Mouse (Mus musculus) brain, adult 2 months (tissue): ENCODE measurements around the gene Mef2c.

Experiments
- DNase-seq: peaks from one replicate; pipeline ENCODE4 v3.0.0; 2011; ENCODE audit warnings: low read depth, low spot score

Gene Mef2c

DNA sequence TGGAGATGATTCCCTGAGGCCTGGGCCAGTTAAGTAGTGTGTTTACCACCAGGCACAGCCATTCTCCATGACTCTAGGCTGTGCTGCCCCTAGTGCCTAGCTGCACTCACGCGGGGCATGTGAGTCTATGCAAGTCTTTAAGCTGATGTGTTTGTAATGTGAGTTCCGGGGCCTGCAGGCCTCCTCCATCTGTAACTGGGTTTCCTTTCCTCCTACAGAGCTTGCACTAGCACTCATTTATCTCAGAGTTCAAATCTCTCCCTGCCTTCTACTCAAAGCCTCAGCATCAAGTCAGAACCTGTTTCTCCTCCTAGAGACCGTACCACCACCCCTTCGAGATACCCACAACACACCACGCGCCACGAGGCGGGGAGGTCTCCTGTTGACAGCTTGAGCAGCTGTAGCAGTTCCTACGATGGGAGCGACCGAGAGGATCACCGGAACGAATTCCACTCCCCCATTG is 158.3 kb downstream of the Mef2c start:
- peak; percentile 63 for DNase-seq

DNA sequence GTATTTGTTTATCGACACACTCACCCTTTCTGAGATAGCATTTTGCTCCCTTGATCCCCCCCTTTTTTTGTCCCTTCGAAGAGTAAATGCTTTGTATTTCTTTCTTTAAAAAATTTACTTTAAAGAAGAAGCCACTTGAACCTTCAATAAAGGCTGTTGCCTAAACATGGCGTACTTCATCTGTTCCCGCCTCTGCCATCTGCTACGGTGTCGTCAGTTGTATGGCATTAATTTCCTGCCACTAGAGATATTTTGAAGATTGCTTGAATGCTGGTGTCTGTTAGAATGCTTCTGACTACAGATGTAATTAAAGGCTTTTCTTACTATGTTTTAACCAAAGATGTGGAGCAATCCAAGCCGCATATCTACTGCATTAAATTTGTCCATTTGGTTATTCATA is 162.3 kb downstream of the Mef2c start:
- DNase-seq = no peak

DNA sequence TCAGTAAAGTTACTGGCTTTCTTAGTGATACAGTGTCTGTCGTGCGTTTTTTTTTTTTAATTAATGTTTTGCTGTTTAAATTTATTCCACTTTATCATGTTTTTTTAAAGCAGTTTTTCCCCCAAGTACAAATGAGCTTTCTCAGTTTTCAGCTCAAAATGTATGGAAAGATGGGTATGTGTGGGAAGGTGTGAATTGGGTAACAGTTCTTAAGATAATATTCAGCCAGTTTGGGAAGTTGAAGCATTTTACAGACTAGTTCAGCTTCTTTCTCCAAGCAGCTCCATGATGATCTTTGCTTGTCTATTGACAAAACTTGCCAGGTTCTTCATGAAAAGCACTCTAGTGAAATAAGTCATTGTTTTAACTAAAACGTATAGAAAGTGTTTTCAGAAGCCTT is 163.2 kb downstream of the Mef2c start:
- DNase-seq = peak; percentile 63

DNA sequence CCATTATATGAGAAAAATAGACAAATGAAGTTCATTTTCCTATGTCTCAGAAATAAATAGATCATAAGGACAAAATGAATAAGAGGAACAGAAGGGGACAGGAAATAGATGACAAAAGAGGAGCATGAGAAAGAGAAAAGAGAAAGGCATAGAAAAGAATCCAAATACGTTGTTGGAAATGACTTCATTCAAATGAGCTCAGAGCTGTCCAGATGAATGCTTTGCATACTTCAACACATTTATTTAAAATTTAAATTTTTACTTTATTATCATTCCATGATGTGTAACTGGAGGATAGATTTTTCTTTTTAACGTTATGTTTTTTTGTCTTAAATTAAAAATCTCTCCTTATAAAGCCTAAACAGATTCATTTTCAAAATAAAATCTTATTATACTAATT is 203.8 kb downstream of the Mef2c start:
- no peak for DNase-seq

DNA sequence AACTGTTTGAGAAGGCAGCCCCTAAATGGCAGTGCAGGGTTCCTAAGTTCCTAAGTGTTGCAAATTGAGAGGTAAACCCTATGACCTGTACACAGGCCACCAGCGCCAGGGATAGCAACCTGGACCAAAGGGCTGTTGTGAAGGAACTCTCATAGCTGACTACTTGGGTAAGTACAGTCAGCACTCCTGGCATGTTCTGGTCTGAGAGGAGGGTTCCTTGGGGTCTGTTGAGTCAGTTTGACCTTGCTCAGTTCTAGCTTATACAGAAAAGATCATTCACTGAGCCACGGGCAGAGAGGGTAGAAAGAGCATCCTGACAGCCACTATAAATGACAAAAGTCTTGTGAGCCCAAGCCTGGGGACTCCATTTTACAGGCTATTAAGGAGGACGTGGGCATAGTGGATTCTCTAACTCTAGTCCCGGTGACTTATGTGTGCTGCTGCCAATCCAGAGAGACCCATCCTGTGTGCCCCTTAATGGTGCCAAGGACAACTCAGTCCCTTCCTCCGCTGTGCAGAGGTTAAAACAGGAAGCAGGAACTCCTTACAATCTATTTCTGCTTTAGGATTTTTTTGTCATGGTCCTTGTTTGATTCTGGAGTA is 209.0 kb downstream of the Mef2c start:
- DNase-seq = peak; percentile 20

DNA sequence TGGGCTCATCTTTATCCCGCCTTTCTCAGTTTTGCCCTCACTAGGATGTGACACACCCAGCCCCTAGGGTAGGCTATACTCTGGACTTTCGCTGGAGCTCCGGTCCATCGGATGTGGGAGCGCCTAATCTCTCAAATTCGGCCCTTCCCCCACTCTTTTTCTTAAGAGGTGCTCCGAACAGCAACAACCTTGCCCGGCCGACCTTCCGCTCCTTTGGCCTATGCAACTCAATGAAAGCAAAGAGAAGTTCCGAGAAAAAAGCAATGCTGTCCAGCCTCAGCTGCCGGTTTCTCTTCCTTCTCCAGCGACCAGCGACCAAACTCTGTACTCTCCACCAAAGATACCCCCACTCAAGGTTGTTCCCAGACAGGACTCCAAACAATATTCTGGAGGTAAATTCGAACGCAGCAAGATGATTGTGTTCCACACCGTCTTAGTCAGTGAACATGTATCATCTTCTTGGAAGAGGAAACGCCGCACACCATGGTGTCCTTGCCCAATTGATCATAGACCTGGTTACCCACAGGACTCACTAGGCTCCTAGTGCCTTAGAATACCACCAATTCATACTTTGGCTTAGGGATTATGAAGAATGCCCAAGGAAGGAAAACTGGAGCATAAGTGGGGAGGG is 209.9 kb downstream of the Mef2c start:
- peak; percentile 57 for DNase-seq

DNA sequence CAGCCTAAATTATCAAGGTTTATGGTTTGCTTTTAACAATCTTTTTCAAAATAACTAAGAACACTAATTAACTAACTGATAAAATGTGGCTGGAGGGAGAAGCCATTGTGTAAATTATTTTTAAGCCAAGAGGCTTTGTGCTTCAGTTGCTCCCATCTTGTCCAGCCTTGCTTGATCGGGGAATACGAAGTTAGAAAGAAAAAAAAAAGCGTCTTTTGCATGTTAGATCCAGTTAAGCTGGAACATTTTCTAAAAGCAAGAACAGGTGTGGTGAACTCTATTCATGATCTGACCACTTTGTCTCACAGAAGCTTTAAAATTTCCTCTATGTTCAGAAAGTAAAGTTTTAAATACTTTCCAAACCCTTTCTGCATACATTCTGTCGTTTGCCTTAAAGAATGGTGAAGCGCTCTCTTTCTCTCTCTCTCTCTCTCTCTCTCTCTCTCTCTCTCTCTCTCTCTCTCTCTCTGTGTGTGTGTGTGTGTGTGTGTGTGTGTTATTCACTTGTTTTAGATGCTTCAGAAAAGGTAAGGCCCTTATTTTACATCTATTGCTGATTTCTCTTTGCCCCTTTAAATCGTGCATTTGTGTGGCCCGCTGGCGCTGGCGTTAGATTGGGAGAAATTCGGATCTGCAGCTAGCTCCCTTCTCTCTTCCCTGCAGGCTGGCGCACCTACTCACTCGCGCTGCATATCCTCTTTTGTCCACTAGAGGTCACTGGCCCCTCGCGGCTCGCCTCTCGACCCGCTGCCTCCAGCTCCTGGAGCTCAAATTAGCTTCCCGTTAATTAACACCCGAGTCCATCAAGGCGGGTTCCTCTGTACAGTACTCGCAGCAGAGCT is 210.9 kb downstream of the Mef2c start:
- DNase-seq = peak; percentile 99

DNA sequence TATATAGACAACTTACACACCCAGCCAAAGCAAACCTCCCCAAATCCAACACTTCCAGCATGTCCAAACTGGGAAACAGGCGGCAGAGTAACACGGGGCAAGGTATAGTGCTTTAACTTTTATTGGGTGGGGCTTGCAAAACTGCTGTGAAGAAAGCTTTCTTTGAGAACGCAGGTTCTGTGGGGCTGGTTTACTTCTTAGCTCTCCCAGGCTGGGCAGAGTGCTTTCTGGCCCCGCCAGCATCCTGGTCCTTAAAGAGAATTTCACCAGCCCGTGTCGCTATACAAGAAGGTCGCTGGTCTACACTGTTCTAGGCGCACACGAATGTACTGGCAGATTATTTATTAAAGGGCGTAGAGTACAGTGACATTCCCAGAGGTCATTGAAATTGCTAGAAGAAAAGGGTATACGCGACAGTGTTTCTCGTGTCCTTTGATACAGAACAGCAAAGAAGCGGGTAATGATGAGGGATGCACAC is 211.5 kb downstream of the Mef2c start:
- DNase-seq = no peak

DNA sequence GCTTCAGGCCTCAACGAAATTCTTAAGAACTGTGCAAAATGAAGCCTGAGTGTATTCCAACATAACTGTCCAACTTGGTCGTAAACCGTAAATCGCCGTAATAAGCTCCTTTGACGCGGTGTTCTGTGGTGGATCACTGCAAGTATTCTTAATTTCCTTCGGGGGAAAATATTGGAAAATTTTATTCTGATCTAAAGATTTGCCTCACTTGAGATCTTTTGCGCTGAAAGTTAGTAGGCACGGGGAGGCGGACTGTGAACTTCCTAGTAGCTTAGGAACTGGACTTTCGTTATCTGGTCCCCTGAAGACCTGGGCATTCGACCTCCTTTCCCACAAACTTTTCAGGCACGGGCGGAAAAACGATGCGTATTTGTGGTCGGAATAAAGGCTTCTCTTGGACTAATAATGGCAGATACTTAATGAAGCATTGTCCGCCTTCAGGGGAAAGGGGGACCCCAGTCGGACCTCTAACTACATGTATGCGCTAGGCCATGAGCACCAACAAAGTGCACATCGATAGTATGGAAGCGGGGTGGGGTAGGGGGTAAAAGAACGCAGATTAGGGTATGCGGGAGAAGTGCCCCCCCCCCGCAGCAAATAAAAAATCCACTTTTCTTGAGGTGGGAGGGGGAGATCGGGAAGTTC is 212.3 kb downstream of the Mef2c start:
- peak; percentile 42 for DNase-seq
